Mouse (Mus musculus): ENCODE data around the gene Sf3b3. TPM values are rescaled to one million over a fixed set of nuclear protein-coding genes. Genes with fewer than 3 reads are reported as not detected.

Gene Sf3b3
- polyA plus RNA-seq, 1 experiment: 19.3 TPM

GRCm38 (mm10) chr8:110806146-110806545 is 40.4 kb downstream of the Sf3b3 start:
- H3K27me3 ChIP-seq (ENCODE audit: control insufficient read depth, insufficient read depth, low read length): no peaks in the 10 kb centered on the region
- H3K4me1 ChIP-seq (ENCODE audit: control insufficient read depth, insufficient read depth, low read length): no peaks in the 10 kb centered on the region; the same call in none of the 2 replicates
- TF ChIP-seq POLR2A (IDR thresholded peaks at IDR 0.05; ENCODE audit: control insufficient read depth, low read depth, low read length) (no peak), CTCF (IDR thresholded peaks at IDR 0.05; ENCODE audit: control insufficient read depth, insufficient read depth, insufficient replicate concordance, low read depth, low read length) (no peak)
- H3K4me3 ChIP-seq (ENCODE audit: control insufficient read depth, low read depth, low read length): no peak overlapping the region
- H3K36me3 ChIP-seq (ENCODE audit: control insufficient read depth, insufficient read depth, low read length): no peaks in the 10 kb centered on the region; the same call in 1 of the 2 replicates
- no peak overlapping the region for H3K27ac ChIP-seq (ENCODE audit: control insufficient read depth, insufficient read depth, low read depth, low read length)

- H3K4me1 ChIP-seq (ENCODE audit: control insufficient read depth, insufficient read depth, low read length): no peaks in the 10 kb centered on the region; the same call in none of the 2 replicates
- no peak for TF ChIP-seq CTCF (IDR thresholded peaks at IDR 0.05; ENCODE audit: control insufficient read depth, insufficient read depth, insufficient replicate concordance, low read depth, low read length)
- no peak for TF ChIP-seq POLR2A (IDR thresholded peaks at IDR 0.05; ENCODE audit: control insufficient read depth, low read depth, low read length)
- no peaks in the 10 kb centered on the region for H3K27me3 ChIP-seq (ENCODE audit: control insufficient read depth, insufficient read depth, low read length)
- no peak within 1 kb of the TSS for H3K4me3 ChIP-seq (ENCODE audit: control insufficient read depth, low read depth, low read length)
- no peaks in the 10 kb centered on the region; the same call in 1 of the 2 replicates for H3K36me3 ChIP-seq (ENCODE audit: control insufficient read depth, insufficient read depth, low read length)
- H3K27ac ChIP-seq (ENCODE audit: control insufficient read depth, insufficient read depth, low read depth, low read length): no peak within 1 kb of the TSS
These were observed 40.9 kb downstream of the Sf3b3 start, which contains the start of gene Il34 for GRCm38 (mm10) chr8:110805669-110806068. Il34 (minus strand) TSS chr8:110805924.

- no peaks in the 10 kb centered on the region for H3K36me3 ChIP-seq (ENCODE audit: control insufficient read depth, insufficient read depth, low read length)
- H3K27ac ChIP-seq (ENCODE audit: control insufficient read depth, insufficient read depth, low read depth, low read length): no peak overlapping the region
- H3K4me1 ChIP-seq (ENCODE audit: control insufficient read depth, insufficient read depth, low read length): no peaks in the 10 kb centered on the region; the same call in none of the 2 replicates
- H3K4me3 ChIP-seq (ENCODE audit: control insufficient read depth, low read depth, low read length): no peak overlapping the region
- no peaks in the 10 kb centered on the region for H3K27me3 ChIP-seq (ENCODE audit: control insufficient read depth, insufficient read depth, low read length)
- TF ChIP-seq POLR2A (IDR thresholded peaks at IDR 0.05; ENCODE audit: control insufficient read depth, low read depth, low read length): no peak
- TF ChIP-seq CTCF (IDR thresholded peaks at IDR 0.05; ENCODE audit: control insufficient read depth, insufficient read depth, insufficient replicate concordance, low read depth, low read length): no peak
These were observed 41.6 kb downstream of the Sf3b3 start for GRCm38 (mm10) chr8:110804825-110805514.

GRCm38 (mm10) chr8:110803856-110804255 is 42.7 kb downstream of the Sf3b3 start:
- no peak overlapping the region for H3K27ac ChIP-seq (ENCODE audit: control insufficient read depth, insufficient read depth, low read depth, low read length)

GRCm38 (mm10) chr8:110802988-110803387 is 43.6 kb downstream of the Sf3b3 start:
- Histone ChIP-seq H3K27me3 (ENCODE audit: control insufficient read depth, insufficient read depth, low read length) (no peaks in the 10 kb centered on the region), H3K36me3 (ENCODE audit: control insufficient read depth, insufficient read depth, low read length) (no peaks in the 10 kb centered on the region), H3K27ac (ENCODE audit: control insufficient read depth, insufficient read depth, low read depth, low read length) (no peak overlapping the region), H3K4me1 (ENCODE audit: control insufficient read depth, insufficient read depth, low read length) (no peaks in the 10 kb centered on the region; the same call in 1 of the 2 replicates), H3K4me3 (ENCODE audit: control insufficient read depth, low read depth, low read length) (no peak overlapping the region)
- no peak for TF ChIP-seq POLR2A (IDR thresholded peaks at IDR 0.05; ENCODE audit: control insufficient read depth, low read depth, low read length)
- no peak for TF ChIP-seq CTCF (IDR thresholded peaks at IDR 0.05; ENCODE audit: control insufficient read depth, insufficient read depth, insufficient replicate concordance, low read depth, low read length)

More at GRCm38 (mm10) chr8:110803856-110804255, 42.7 kb downstream of the Sf3b3 start:
- no peak overlapping the region for H3K4me3 ChIP-seq (ENCODE audit: control insufficient read depth, low read depth, low read length)
- H3K4me1 ChIP-seq (ENCODE audit: control insufficient read depth, insufficient read depth, low read length): no peaks in the 10 kb centered on the region; the same call in none of the 2 replicates
- H3K36me3 ChIP-seq (ENCODE audit: control insufficient read depth, insufficient read depth, low read length): no peaks in the 10 kb centered on the region
- H3K27me3 ChIP-seq (ENCODE audit: control insufficient read depth, insufficient read depth, low read length): no peaks in the 10 kb centered on the region
- TF ChIP-seq POLR2A (IDR thresholded peaks at IDR 0.05; ENCODE audit: control insufficient read depth, low read depth, low read length) (no peak), CTCF (IDR thresholded peaks at IDR 0.05; ENCODE audit: control insufficient read depth, insufficient read depth, insufficient replicate concordance, low read depth, low read length) (no peak)

DNA sequence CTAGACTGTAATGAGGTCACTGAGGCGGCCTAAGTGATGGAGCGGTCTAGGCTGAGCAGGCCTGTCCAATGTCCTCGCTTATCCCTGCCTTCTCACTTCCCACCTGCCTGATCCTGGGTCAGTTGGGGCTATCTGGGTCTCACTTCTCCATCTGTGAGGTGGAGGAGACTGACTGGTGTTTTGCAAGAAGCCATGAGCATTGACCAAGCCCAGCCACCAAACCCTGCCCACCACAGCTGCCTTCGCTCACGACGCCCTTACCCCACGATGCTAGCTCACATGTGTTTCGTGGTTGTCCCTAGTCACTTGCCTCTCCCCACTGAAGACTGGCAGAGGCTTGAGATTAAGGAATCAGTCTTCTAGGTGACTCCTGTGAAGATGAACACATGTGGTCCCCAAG is 49.5 kb downstream of the Sf3b3 start:
- no peak overlapping the region for H3K27ac ChIP-seq (ENCODE audit: control insufficient read depth, insufficient read depth, low read depth, low read length)
- peaks cover 3% of the 10 kb centered on the region for H3K4me1 ChIP-seq (ENCODE audit: control insufficient read depth, insufficient read depth, low read length)
- TF ChIP-seq CTCF (IDR thresholded peaks at IDR 0.05; ENCODE audit: control insufficient read depth, insufficient read depth, insufficient replicate concordance, low read depth, low read length): no peak
- TF ChIP-seq POLR2A (IDR thresholded peaks at IDR 0.05; ENCODE audit: control insufficient read depth, low read depth, low read length): no peak; the same call in 1 of the 2 replicates
- H3K27me3 ChIP-seq (ENCODE audit: control insufficient read depth, insufficient read depth, low read length): no peaks in the 10 kb centered on the region
- no peaks in the 10 kb centered on the region for H3K36me3 ChIP-seq (ENCODE audit: control insufficient read depth, insufficient read depth, low read length)
- H3K4me3 ChIP-seq (ENCODE audit: control insufficient read depth, low read depth, low read length): no peak overlapping the region; the same call in 1 of the 2 replicates

GRCm38 (mm10) chr8:110794363-110794965 is 52.1 kb downstream of the Sf3b3 start:
- Histone ChIP-seq H3K36me3 (ENCODE audit: control insufficient read depth, insufficient read depth, low read length) (no peaks in the 10 kb centered on the region), H3K4me1 (ENCODE audit: control insufficient read depth, insufficient read depth, low read length) (peaks cover 3% of the 10 kb centered on the region), H3K27ac (ENCODE audit: control insufficient read depth, insufficient read depth, low read depth, low read length) (no peak overlapping the region), H3K27me3 (ENCODE audit: control insufficient read depth, insufficient read depth, low read length) (no peaks in the 10 kb centered on the region), H3K4me3 (ENCODE audit: control insufficient read depth, low read depth, low read length) (no peak overlapping the region)
- no peak for TF ChIP-seq CTCF (IDR thresholded peaks at IDR 0.05; ENCODE audit: control insufficient read depth, insufficient read depth, insufficient replicate concordance, low read depth, low read length)
- no peak for TF ChIP-seq POLR2A (IDR thresholded peaks at IDR 0.05; ENCODE audit: control insufficient read depth, low read depth, low read length)
